Mouse (Mus musculus) midbrain, embryonic 15.5 days (tissue): ENCODE results near the gene Tle2. TPM values are rescaled to one million over a fixed set of nuclear protein-coding genes. Genes with fewer than 3 reads are reported as not detected.

ENCODE experiments used
- ATAC-seq: fragments of 200-750 bp; cut with Nextera tagmentation; replicated peaks from 2 replicates; pipeline ENCODE4 v1.8.0; 2017; ENCODE audit warnings: moderate TSS enrichment
- H3K27ac ChIP-seq: fragments of 300-500 bp; sonication (generic); 2 replicates; pipeline ENCODE4 v1.5.1; 2015; ENCODE audit warnings: mild to moderate bottlenecking, inconsistent platforms
- H3K27me3 ChIP-seq: fragments of 300-500 bp; sonication (generic); replicated peaks from 2 replicates; pipeline ENCODE4 v1.6.1; 2015; ENCODE audit warnings: inconsistent platforms
- H3K36me3 ChIP-seq: fragments of 300-500 bp; sonication (generic); replicated peaks from 2 replicates; pipeline ENCODE4 v1.6.1; 2015; ENCODE audit warnings: inconsistent platforms
- H3K4me1 ChIP-seq: fragments of 300-500 bp; sonication (generic); 2 replicates; pipeline ENCODE4 v1.6.1; 2015; ENCODE audit warnings: inconsistent platforms
- H3K4me2 ChIP-seq: fragments of 300-500 bp; sonication (generic); 2 replicates; pipeline ENCODE4 v1.6.1; 2015; ENCODE audit warnings: inconsistent platforms, mild to moderate bottlenecking, moderate library complexity
- H3K4me3 ChIP-seq: fragments of 300-500 bp; sonication (generic); 2 replicates; pipeline ENCODE4 v1.5.1; 2015; ENCODE audit warnings: mild to moderate bottlenecking, inconsistent platforms
- H3K9ac ChIP-seq: fragments of 300-500 bp; sonication (generic); 2 replicates; pipeline ENCODE4 v1.6.1; 2015; ENCODE audit warnings: mild to moderate bottlenecking, inconsistent platforms
- H3K9me3 ChIP-seq: fragments of 300-500 bp; sonication (generic); 2 replicates; pipeline ENCODE4 v1.6.1; 2016; ENCODE audit warnings: inconsistent platforms
- WGBS: fragments of 180-500 bp; shearing (Covaris S2); methylation state at CpG from one replicate; pipeline ENCODE4 v1.1.7; 2015; ENCODE audit warnings: mixed read lengths; 5-methylcytosine and 5-hydroxymethylcytosine counted together
- polyA plus RNA-seq: library from polyadenylated mRNA; unstranded; fragments of >200 nt; fragmentation: Nextera tagmentation; extraction: Ambion mirVana; gene quantifications from 2 replicates; pipeline ENCODE4 v1.2.1, GENCODE M21; 2015

The Tle2 gene
- polyA plus RNA-seq, 1 experiment from 2014 or later: 58.8 TPM

DNA sequence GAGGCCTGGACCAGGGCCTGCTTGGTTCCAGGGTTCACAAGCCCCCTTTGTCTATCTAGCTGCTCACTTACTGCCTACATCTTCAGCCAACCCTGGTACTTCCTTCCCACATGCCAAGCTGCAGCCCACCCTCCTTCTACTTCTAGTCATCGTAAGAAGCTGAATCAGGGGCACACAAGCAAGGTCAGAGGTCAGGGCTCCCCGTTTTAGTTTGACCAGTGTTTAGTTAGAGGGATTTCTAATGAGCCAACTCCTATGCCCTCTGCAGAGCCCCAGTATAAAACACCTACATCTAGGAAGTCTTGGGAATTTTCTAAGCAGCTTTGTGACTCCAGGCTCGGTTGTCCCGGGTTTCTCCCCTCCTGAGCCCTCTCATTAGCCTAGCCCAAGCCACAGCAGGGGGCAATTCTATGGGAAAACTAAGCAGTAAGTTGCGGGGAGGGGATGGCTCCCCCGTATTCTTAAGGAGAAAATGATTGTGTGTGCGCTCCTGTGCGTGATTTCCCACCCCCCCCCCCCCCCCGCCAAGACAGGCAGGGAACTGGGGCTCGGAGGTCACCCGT, 4.0 kb upstream of the Tle2 start:
- Histone ChIP-seq H3K27ac (peak overlapping the region; percentile 89), H3K4me3 (peak overlapping the region; percentile 38), H3K9me3 (no peaks in the 10 kb centered on the region), H3K27me3 (peaks cover 47% of the 10 kb centered on the region), H3K36me3 (peaks cover 1% of the 10 kb centered on the region; the same call in 1 of the 2 replicates), H3K9ac (0 out of 2 replicates have a peak overlapping the region, but pooled peaks have one; percentile 10), H3K4me2 (peak overlapping the region; percentile 73), H3K4me1 (peaks cover 56% of the 10 kb centered on the region)
- peak; percentile 27 for ATAC-seq
- WGBS: 0% methylated on average over 11 of the region's 11 CpGs

DNA sequence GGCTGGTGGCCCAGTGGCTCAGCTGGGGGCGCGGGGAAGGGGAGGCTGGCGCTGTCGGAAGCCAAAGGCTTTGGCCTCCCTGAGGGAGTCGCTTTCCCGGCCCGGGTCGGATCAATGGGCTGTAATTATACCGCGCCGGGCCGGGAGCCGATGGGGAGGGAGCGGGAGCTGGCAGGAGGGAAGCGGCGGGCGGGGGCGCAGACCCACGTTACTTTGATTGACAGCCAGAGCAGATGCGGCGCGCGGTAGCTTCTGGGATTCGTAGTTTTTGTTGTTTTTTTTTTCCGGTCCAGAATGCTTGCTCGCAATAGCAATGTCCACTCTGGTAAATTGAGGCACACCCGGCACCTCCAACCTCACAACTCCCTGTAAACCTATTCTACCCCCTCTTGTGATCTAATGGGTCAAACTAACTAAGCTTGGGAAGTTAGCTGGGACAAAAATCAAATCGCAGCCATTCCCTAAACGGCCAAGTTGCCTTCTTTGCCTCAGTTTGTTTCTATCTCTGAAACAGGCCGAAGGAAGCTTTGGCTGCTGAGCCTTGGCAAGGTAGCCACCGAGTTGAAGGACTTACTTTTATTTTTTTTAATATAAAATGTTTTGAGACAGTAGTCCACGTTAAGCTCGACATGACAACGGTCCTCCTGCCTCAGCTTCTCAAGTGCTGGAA, 3.4 kb upstream of the Tle2 start:
- Histone ChIP-seq H3K4me2 (peak overlapping the region; percentile 73), H3K4me1 (peaks cover 62% of the 10 kb centered on the region), H3K27me3 (peaks cover 45% of the 10 kb centered on the region), H3K9ac (0 out of 2 replicates have a peak overlapping the region, but pooled peaks have one; percentile 10), H3K27ac (peak overlapping the region; percentile 89), H3K36me3 (no peaks in the 10 kb centered on the region), H3K4me3 (peak overlapping the region; percentile 38), H3K9me3 (no peaks in the 10 kb centered on the region)
- peak; percentile 70 for ATAC-seq
- WGBS: under 1% methylated on average over 34 of the region's 34 CpGs

DNA sequence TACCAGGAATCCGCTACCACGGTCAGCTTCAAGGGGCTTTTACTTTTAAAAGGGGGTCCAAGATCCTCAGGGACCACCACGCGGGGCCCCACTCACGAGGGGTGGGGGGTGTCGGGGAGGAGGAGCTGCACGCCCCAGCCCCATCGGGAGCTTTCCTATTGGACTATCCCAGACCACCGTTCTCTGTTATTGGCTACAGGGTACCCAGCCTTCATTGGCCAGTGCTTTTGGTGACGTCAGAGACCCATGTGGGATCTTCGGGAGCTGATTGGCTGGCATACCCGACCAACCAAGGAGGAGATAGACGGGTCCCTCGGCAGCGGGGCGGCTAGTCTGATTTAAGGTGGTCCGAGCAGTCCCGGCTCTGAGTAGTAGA, 2.9 kb upstream of the Tle2 start:
- no peak overlapping the region for H3K9ac ChIP-seq
- H3K36me3 ChIP-seq: no peaks in the 10 kb centered on the region
- H3K4me1 ChIP-seq: peaks cover 66% of the 10 kb centered on the region
- H3K27me3 ChIP-seq: peaks cover 46% of the 10 kb centered on the region
- peak overlapping the region; percentile 73 for H3K4me2 ChIP-seq
- H3K27ac ChIP-seq: peak overlapping the region; percentile 89
- peak; percentile 94 for ATAC-seq
- 1% methylated on average over 18 of the region's 18 CpGs for WGBS
- peak overlapping the region; percentile 38 for H3K4me3 ChIP-seq
- no peaks in the 10 kb centered on the region for H3K9me3 ChIP-seq

GRCm38 (mm10) chr10:81572133-81572671, 2.2 kb upstream of the Tle2 start:
- Histone ChIP-seq H3K27ac (peak overlapping the region; percentile 43; the same call in 1 of the 2 replicates), H3K4me2 (peak overlapping the region; percentile 73), H3K27me3 (peaks cover 45% of the 10 kb centered on the region), H3K4me3 (peak overlapping the region; percentile 38), H3K4me1 (peaks cover 66% of the 10 kb centered on the region), H3K9ac (no peak overlapping the region), H3K36me3 (no peaks in the 10 kb centered on the region), H3K9me3 (no peaks in the 10 kb centered on the region)
- 5% methylated on average over 9 of the region's 9 CpGs for WGBS
- peak; percentile 2; the same call in 1 of the 2 replicates for ATAC-seq

DNA sequence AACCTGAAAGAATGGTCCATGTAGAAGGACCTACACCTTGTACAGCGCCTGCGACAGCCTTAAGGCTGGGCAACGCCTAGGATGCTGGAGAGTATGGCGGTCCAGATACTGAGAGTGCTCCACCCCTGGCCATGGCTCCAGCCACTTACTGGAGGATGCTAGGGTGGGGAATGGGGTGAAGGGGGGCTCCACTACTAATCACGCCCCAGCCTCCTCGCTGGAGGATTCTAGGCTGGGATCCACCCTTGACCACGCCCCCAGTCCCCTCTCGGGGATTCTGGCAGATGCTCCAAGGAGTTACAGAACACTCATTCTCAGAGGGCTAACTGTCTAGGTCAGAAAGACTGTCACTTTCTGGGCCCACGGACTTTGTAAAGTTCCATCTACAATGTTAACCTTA, 1.4 kb upstream of the Tle2 start:
- Histone ChIP-seq H3K4me3 (no peak overlapping the region), H3K27me3 (peaks cover 44% of the 10 kb centered on the region), H3K9me3 (no peaks in the 10 kb centered on the region), H3K36me3 (no peaks in the 10 kb centered on the region), H3K4me1 (peaks cover 63% of the 10 kb centered on the region), H3K9ac (no peak overlapping the region), H3K4me2 (no peak overlapping the region), H3K27ac (no peak overlapping the region)
- 12% methylated on average over 9 of the region's 9 CpGs for WGBS
- ATAC-seq: no peak

- peaks cover 65% of the 10 kb centered on the region for H3K27me3 ChIP-seq
- peak overlapping the region; percentile 84 for H3K4me2 ChIP-seq
- peak overlapping the region; percentile 76 for H3K9ac ChIP-seq
- peaks cover 42% of the 10 kb centered on the region for H3K4me1 ChIP-seq
- peak overlapping the region; percentile 46; the same call in 1 of the 2 replicates for H3K27ac ChIP-seq
- ATAC-seq: no peak
- H3K4me3 ChIP-seq: peak overlapping the region; percentile 58
- no peaks in the 10 kb centered on the region for H3K9me3 ChIP-seq
- under 1% methylated on average over 30 of the region's 30 CpGs for WGBS
- H3K36me3 ChIP-seq: no peaks in the 10 kb centered on the region
Measured at GRCm38 (mm10) chr10:81575208-81575631, 859 bp downstream of the Tle2 start.

GRCm38 (mm10) chr10:81575695-81576094, 1.3 kb downstream of the Tle2 start:
- Histone ChIP-seq H3K27ac (no peak overlapping the region), H3K27me3 (peaks cover 70% of the 10 kb centered on the region), H3K4me2 (peak overlapping the region; percentile 84), H3K4me1 (peaks cover 37% of the 10 kb centered on the region), H3K9ac (peak overlapping the region; percentile 76), H3K4me3 (peak overlapping the region; percentile 58), H3K36me3 (no peaks in the 10 kb centered on the region), H3K9me3 (no peaks in the 10 kb centered on the region)
- WGBS: 1% methylated on average over 6 of the region's 6 CpGs
- ATAC-seq: no peak

- Histone ChIP-seq H3K9ac (no peak overlapping the region), H3K4me1 (peaks cover 19% of the 10 kb centered on the region), H3K9me3 (no peaks in the 10 kb centered on the region), H3K27ac (no peak overlapping the region), H3K4me2 (no peak overlapping the region), H3K27me3 (peaks cover 70% of the 10 kb centered on the region), H3K36me3 (no peaks in the 10 kb centered on the region), H3K4me3 (no peak overlapping the region)
- 61% methylated on average over 4 of the region's 4 CpGs for WGBS
- no peak for ATAC-seq
Measured at GRCm38 (mm10) chr10:81579967-81580366, 5.6 kb downstream of the Tle2 start.

DNA sequence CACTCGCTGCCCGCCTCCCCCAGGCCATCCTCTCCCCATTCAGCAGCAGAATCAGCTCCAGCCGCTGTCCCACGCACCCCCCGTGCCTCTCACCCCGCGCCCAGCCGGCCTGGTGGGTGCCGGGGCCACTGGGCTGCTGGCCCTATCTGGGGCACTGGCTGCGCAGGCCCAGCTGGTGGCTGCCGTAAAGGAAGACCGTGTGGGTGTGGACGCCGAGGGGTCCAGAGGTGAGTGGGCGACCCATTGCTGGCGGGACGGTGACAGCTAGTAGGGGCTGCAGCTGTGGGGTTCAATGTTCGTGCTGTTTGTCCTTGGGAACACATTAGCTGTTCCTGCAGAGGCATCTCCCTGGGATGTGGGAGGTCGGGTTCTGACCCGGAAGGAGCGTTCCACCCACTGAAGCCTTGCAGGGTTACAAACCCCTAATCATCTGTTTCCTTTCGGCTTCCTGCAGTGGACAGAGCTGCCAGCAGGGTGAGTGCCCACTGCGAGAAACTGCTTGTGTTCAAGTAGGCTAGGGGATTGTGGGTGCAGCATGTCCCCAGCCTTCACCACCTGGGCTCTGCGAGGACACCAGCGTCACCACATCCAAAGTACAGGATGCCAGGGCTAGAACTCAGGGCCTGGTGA, 6.2 kb downstream of the Tle2 start:
- 67% methylated on average over 25 of the region's 25 CpGs for WGBS
- Histone ChIP-seq H3K27ac (no peak overlapping the region), H3K4me3 (no peak overlapping the region), H3K9me3 (no peaks in the 10 kb centered on the region; the same call in 1 of the 2 replicates), H3K4me1 (peaks cover 13% of the 10 kb centered on the region), H3K27me3 (peaks cover 70% of the 10 kb centered on the region), H3K4me2 (no peak overlapping the region), H3K36me3 (0 out of 2 replicates have a peak, but pooled peaks cover 3% of the 10 kb centered on the region), H3K9ac (no peak overlapping the region)
- ATAC-seq: no peak

DNA sequence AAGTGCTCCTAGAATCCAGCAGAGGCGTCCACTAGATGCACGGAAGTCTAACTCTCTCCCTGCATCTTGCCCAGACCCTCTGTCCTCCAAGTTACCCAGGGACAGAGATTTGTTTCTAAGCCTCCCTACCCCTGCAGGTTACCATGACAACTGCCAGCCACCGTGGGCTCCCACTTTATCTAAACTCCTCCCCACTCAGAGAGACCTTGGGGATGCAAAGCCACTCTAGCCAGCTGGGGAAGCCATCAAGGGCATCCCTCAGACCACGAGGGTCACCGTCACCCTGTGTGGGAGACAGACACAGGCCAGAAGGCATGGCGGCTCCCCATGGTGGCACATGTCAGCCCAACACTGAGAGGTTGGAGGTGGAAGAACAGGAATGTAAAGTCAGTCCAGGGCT, 9.0 kb downstream of the Tle2 start:
- 0 out of 2 replicates have a peak, but pooled peaks cover 5% of the 10 kb centered on the region for H3K4me1 ChIP-seq
- H3K9me3 ChIP-seq: no peaks in the 10 kb centered on the region; the same call in 1 of the 2 replicates
- H3K27me3 ChIP-seq: peaks cover 51% of the 10 kb centered on the region
- H3K27ac ChIP-seq: no peak overlapping the region
- 0 out of 2 replicates have a peak, but pooled peaks cover 3% of the 10 kb centered on the region for H3K36me3 ChIP-seq
- no peak overlapping the region for H3K9ac ChIP-seq
- ATAC-seq: no peak
- whole genome bisulfite sequencing: 37% methylated on average over 6 of the region's 6 CpGs
- no peak overlapping the region for H3K4me2 ChIP-seq
- H3K4me3 ChIP-seq: no peak overlapping the region

- Histone ChIP-seq H3K4me3 (no peak overlapping the region), H3K4me1 (no peaks in the 10 kb centered on the region), H3K27ac (no peak overlapping the region), H3K27me3 (peaks cover 22% of the 10 kb centered on the region), H3K36me3 (0 out of 2 replicates have a peak, but pooled peaks cover 3% of the 10 kb centered on the region), H3K4me2 (no peak overlapping the region), H3K9me3 (no peaks in the 10 kb centered on the region; the same call in 1 of the 2 replicates), H3K9ac (no peak overlapping the region)
- WGBS: 77% methylated on average over 7 of the region's 7 CpGs
- ATAC-seq: no peak
Measured at GRCm38 (mm10) chr10:81588739-81589138, 14.4 kb downstream of the Tle2 start.

GRCm38 (mm10) chr10:81591846-81592245, 17.5 kb downstream of the Tle2 start:
- no peak overlapping the region for H3K4me2 ChIP-seq
- 76% methylated on average over 9 of the region's 9 CpGs for WGBS
- H3K4me1 ChIP-seq: peaks cover 20% of the 10 kb centered on the region
- H3K27me3 ChIP-seq: peaks cover 38% of the 10 kb centered on the region
- no peak overlapping the region for H3K27ac ChIP-seq
- no peak for ATAC-seq
- H3K36me3 ChIP-seq: no peaks in the 10 kb centered on the region
- H3K9ac ChIP-seq: no peak overlapping the region
- no peaks in the 10 kb centered on the region for H3K9me3 ChIP-seq
- no peak overlapping the region for H3K4me3 ChIP-seq
